Mouse (Mus musculus) cerebellum, postnatal 10 days (tissue): Measurements from ENCODE around the gene Lce1h.

ENCODE experiments used
- DNase-seq, 2 experiments: peaks; one replicate each; pipeline ENCODE4 v3.0.0; 2021; ENCODE audit warnings: mixed read lengths in 2 of 2

The Lce1h gene

GRCm38 (mm10) chr3:92764965-92765364 lies at the start of gene Lce1h:
Lce1h (minus strand) TSS chr3:92765065.
- DNase-seq: no peak

DNA sequence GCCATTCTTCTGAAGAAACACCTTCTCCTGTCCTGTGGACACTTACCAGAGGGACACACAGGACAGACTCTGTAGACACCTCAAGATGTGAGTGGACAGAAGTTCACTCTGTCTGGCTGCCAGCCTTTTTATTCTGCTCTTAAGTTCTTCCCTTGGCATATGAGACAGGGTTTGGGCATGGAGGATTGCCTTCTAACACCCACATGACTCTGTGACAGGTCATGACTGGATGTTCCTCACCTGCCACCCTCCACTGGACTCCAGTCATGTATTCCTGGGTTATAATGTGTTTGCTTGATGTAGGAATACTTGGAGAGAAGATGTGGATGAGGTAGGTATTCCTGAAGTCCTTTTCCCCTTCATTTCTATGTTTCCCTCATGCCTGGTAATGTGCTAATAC lies 42.9 kb upstream of the Lce1h start, which contains the start of gene Lce1k:
Gene Lce1k, minus strand, starts transcription at position 101 of the 400 bp plus-strand sequence.
- DNase-seq: no peak

- no peak for DNase-seq
Observed at GRCm38 (mm10) chr3:92790414-92790813, 25.5 kb upstream of the Lce1h start, which contains the start of gene Lce1j. Lce1j (minus strand) TSS chr3:92790514.

- no peak for DNase-seq
Observed at GRCm38 (mm10) chr3:92778799-92779198, 13.9 kb upstream of the Lce1h start, which contains the start of gene Lce1i. Lce1i (minus strand) TSS chr3:92778899.

DNA sequence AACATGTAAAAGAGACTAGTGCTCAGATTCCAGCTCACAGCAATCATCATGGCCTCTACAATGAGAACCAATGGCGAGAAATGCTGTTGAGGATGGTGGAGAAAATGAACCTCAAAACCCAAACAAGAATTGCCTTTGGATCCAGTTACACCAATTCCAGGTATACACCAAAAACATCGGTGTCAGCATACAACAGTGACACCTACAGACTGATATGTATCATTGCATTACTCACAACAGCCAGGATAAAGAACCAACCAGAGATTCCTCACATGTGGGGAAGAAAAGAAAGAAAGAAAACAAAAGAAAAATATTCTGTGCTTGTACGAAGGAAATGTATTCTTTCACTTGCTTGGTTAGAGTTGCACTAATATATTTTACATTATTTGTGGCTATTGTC lies 6.7 kb upstream of the Lce1h start:
- DNase-seq: peak in 1 of 2 experiments; percentile 6

GRCm38 (mm10) chr3:92753197-92753596 lies 11.7 kb downstream of the Lce1h start:
- DNase-seq: peak; percentile 12 to 16

GRCm38 (mm10) chr3:92752238-92752637 lies 12.6 kb downstream of the Lce1h start, which contains the start of gene Lce1g:
Lce1g (minus strand) TSS chr3:92752338.
- no peak for DNase-seq

DNA sequence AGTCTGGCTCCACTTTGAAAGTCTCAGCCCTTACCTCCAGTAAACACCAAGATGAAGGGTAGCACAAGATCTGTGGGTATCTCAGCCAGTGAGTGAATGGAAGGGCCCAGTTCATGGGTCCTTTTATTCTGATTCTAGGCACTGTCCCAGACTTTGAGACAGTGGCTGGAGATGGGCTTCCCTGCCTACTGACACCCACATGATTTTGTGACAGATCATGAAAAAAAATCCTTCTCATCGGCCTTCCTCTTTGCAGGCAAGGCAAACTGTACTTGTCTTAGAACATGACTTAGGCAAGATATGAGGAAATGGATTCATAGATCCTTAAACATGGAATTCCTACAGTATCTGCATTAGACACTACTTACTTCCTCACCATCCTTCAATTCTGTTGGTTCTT lies 25.9 kb downstream of the Lce1h start, which contains the start of gene Gm38119:
Gene Gm38119, minus strand, starts transcription at position 101 of the 400 bp plus-strand sequence.
- DNase-seq: no peak

GRCm38 (mm10) chr3:92722631-92723030 lies 42.2 kb downstream of the Lce1h start:
- no peak for DNase-seq

DNA sequence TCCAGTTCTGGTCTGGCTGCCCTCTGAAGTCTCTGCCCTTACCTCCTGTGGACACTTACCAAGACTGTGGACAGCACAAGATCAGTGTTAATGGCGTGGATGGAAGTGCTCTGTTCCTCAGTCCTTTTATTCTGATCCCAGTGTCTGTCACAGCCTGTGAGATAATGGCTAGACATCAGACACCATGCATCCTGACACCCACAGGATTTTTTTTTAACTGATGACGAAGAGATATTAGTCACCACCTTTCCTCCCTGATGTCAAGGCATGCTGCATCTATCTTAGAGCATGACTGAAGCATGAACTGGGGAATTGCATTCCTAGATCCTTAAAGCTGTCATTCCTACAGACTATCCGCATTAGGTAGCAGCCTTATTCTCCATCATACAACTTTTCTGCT lies 44.6 kb downstream of the Lce1h start, which contains the start of gene Lce1f:
Gene Lce1f, minus strand, starts transcription at position 101 of the 400 bp plus-strand sequence.
- no peak for DNase-seq

- no peak for DNase-seq
Observed at GRCm38 (mm10) chr3:92715122-92715521, 49.7 kb downstream of the Lce1h start.
